Mouse (Mus musculus) megakaryocyte progenitor cell, adult 5-6 weeks (primary cell): ENCODE results near the gene Tsc1. TPM values are rescaled to one million over a fixed set of nuclear protein-coding genes. Genes with fewer than 3 reads are reported as not detected.

ENCODE experiments used
- ATAC-seq: replicated peaks from 2 replicates; pipeline ENCODE4 v1.8.0; 2016; ENCODE audit warnings: mild to moderate bottlenecking, moderate TSS enrichment, inconsistent platforms; ENCODE audit not compliant: poor library complexity
- total RNA-seq, 2 experiments: library from RNA; stranded (forward) in 1 of 2; stranded (reverse) in 1 of 2; fragments of 157-497, 149-512 nt in 1 of 2; fragments of 200-1000 nt in 1 of 2; gene quantifications; 2 replicates each; pipeline versions ENCODE4 v1.2.3 to v1.2.4; 2015 to 2017

The Tsc1 gene
- total RNA-seq (2015) (9.4 and 10.3 TPM in 2 replicates), total RNA-seq (2017) (7.1 and 12.1 TPM in 2 replicates)

GRCm38 (mm10) chr2:28640461-28641424 lies at the start of gene Tsc1:
Gene Tsc1 (plus strand): TSS chr2:28641228.
- ATAC-seq, result peak; percentile 94

GRCm38 (mm10) chr2:28591479-28591878 lies 49.5 kb upstream of the Tsc1 start:
- ATAC-seq, result peak; percentile 31; the same call in 1 of the 2 replicates

GRCm38 (mm10) chr2:28592809-28593208 lies 48.2 kb upstream of the Tsc1 start:
- peak; percentile 69 for ATAC-seq

GRCm38 (mm10) chr2:28596021-28596420 lies 45.0 kb upstream of the Tsc1 start:
- peak; percentile 42 for ATAC-seq

GRCm38 (mm10) chr2:28596998-28597397 lies 44.0 kb upstream of the Tsc1 start:
- peak; percentile 12; the same call in 1 of the 2 replicates for ATAC-seq

- ATAC-seq, result peak; percentile 59
These were observed 43.1 kb upstream of the Tsc1 start for GRCm38 (mm10) chr2:28597733-28598547.

GRCm38 (mm10) chr2:28598692-28599568 lies 42.1 kb upstream of the Tsc1 start:
- ATAC-seq, result no peak

- no peak for ATAC-seq
These were observed 41.5 kb upstream of the Tsc1 start for GRCm38 (mm10) chr2:28599569-28599900.

- peak; percentile 55 for ATAC-seq
These were observed 39.1 kb upstream of the Tsc1 start for GRCm38 (mm10) chr2:28601720-28602590.

GRCm38 (mm10) chr2:28603542-28603941 lies 37.5 kb upstream of the Tsc1 start:
- no peak for ATAC-seq

- ATAC-seq, result peak; percentile 29
These were observed 35.1 kb upstream of the Tsc1 start for GRCm38 (mm10) chr2:28605789-28606541.

GRCm38 (mm10) chr2:28606601-28607340 lies 34.3 kb upstream of the Tsc1 start:
- ATAC-seq, result peak; percentile 42

- ATAC-seq, result peak; percentile 19; the same call in 1 of the 2 replicates
These were observed 33.5 kb upstream of the Tsc1 start for GRCm38 (mm10) chr2:28607341-28608165.

- no peak for ATAC-seq
These were observed 31.2 kb upstream of the Tsc1 start for GRCm38 (mm10) chr2:28609851-28610250.

- ATAC-seq, result no peak
These were observed 30.2 kb upstream of the Tsc1 start for GRCm38 (mm10) chr2:28610716-28611406.

- ATAC-seq, result no peak
These were observed 29.6 kb upstream of the Tsc1 start for GRCm38 (mm10) chr2:28611407-28611787.
